Mouse (Mus musculus) stomach, postnatal 0 days (tissue): ENCODE data around the gene Bspry. TPM values are rescaled to one million over a fixed set of nuclear protein-coding genes. Genes with fewer than 3 reads are reported as not detected.

ENCODE experiments used
- ATAC-seq: fragments of 200-750 bp; cut with Nextera tagmentation; 2 replicates; pipeline ENCODE4 v1.8.0; 2017; ENCODE audit not compliant: low FRiP score, low TSS enrichment
- DNase-seq: peaks from one replicate; pipeline ENCODE4 v3.0.0-alpha.2; 2016; ENCODE audit warnings: low spot score
- H3K27ac ChIP-seq: fragments of 300-500 bp; sonication (generic); replicated peaks from 2 replicates; pipeline ENCODE4 v1.5.1; 2014; ENCODE audit warnings: mild to moderate bottlenecking, control low read depth
- H3K27me3 ChIP-seq: fragments of 300-500 bp; sonication (generic); 2 replicates; pipeline ENCODE4 v1.6.1; 2014; ENCODE audit warnings: low read length; ENCODE audit not compliant: control insufficient read depth, insufficient read depth
- H3K36me3 ChIP-seq: fragments of 300-500 bp; sonication (generic); 2 replicates; pipeline ENCODE4 v1.6.1; 2014; ENCODE audit warnings: low read length, mixed read lengths; ENCODE audit not compliant: control insufficient read depth, insufficient read depth
- H3K4me1 ChIP-seq: fragments of 300-500 bp; sonication (generic); replicated peaks from 2 replicates; pipeline ENCODE4 v1.6.1; 2014; ENCODE audit warnings: antibody characterized with exemption; ENCODE audit not compliant: control insufficient read depth, insufficient read depth
- H3K4me2 ChIP-seq: fragments of 300-500 bp; sonication (generic); replicated peaks from 2 replicates; pipeline ENCODE4 v1.6.1; 2014; ENCODE audit warnings: low read depth, mild to moderate bottlenecking, control low read depth, moderate library complexity
- H3K4me3 ChIP-seq: fragments of 300-500 bp; sonication (generic); 2 replicates; pipeline ENCODE4 v1.5.1; 2014; ENCODE audit warnings: low read depth, low read length, control low read depth
- H3K9ac ChIP-seq: fragments of 300-500 bp; sonication (generic); 2 replicates; pipeline ENCODE4 v1.6.1; 2014; ENCODE audit warnings: mild to moderate bottlenecking, low read length, control low read depth, mixed read lengths
- H3K9me3 ChIP-seq: fragments of 300-500 bp; sonication (generic); 2 replicates; pipeline ENCODE4 v1.6.1; 2016; ENCODE audit warnings: low read length; ENCODE audit not compliant: control insufficient read depth
- CTCF ChIP-seq: IDR thresholded peaks from 2 replicates; pipeline ENCODE4 v1.5.1; 2016; ENCODE audit warnings: antibody characterized with exemption, low read depth, mild to moderate bottlenecking, moderate library complexity
- EP300 ChIP-seq: optimal IDR thresholded peaks from 2 replicates; pipeline ENCODE3; 2016; ENCODE audit warnings: antibody characterized with exemption
- WGBS: fragments of 180-500 bp; shearing (Covaris S2); extraction: QIAGEN DNeasy Blood & Tissue Kit; methylation state at CpG from one replicate; pipeline ENCODE4 v1.1.7; 2014; 5-methylcytosine and 5-hydroxymethylcytosine counted together
- polyA plus RNA-seq: library from polyadenylated mRNA; unstranded; fragments of >200 nt; fragmentation: Nextera tagmentation; extraction: Ambion mirVana; gene quantifications from 2 replicates; pipeline ENCODE4 v1.2.1, GENCODE M21; 2015

Bspry gene
- polyA plus RNA-seq, 1 experiment from 2014 or later: 32.5 TPM

- 90% methylated on average over 6 of the region's 6 CpGs for WGBS
- Histone ChIP-seq H3K9ac (no peak overlapping the region), H3K4me1 (no peaks in the 10 kb centered on the region), H3K4me2 (no peak overlapping the region), H3K4me3 (no peak overlapping the region), H3K27ac (no peak overlapping the region), H3K27me3 (no peaks in the 10 kb centered on the region), H3K36me3 (no peaks in the 10 kb centered on the region), H3K9me3 (no peaks in the 10 kb centered on the region)
- ATAC-seq: no peak
- no peak for DNase-seq
- TF ChIP-seq CTCF (no peak), EP300 (no peak)
These were observed 63.9 kb downstream of the Bspry start for GRCm38 (mm10) chr4:62543782-62544181.

DNA sequence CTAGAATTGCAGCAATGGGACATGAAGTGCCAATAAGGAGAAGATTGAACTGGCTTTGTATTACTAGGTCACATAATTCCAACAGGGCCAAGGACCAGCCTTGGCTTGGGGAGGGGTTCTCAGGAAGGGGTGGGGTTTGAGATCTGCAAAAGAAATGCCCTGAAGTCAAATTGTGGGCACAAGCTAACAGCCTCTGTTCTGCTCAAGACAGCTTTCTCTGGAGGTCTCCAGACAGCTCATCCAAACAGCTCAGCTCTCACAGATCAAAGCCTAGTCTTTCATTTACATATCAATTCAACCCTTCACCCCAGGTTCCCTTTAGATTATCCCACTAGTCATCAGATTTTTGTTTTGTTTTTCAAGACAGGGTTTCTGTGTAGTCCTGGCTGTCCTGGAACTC lies 64.9 kb downstream of the Bspry start:
- no peak for DNase-seq
- Histone ChIP-seq H3K4me1 (no peaks in the 10 kb centered on the region), H3K36me3 (no peaks in the 10 kb centered on the region), H3K9me3 (no peaks in the 10 kb centered on the region), H3K4me3 (no peak overlapping the region), H3K27ac (no peak overlapping the region), H3K27me3 (no peaks in the 10 kb centered on the region), H3K9ac (no peak overlapping the region), H3K4me2 (no peak overlapping the region)
- no peak for ATAC-seq
- no peak for TF ChIP-seq EP300
- no peak for TF ChIP-seq CTCF

Other genes with a start within 250 kb of the Bspry start
- 2.9 and 3.2 TPM in 2 replicates for gene Zfp37, start 249.0 kb upstream of the Bspry start, polyA plus RNA-seq
- 32.6 and 35.7 TPM in 2 replicates for gene Slc31a2, start 217.5 kb upstream of the Bspry start, polyA plus RNA-seq
- gene Fkbp15, start 119.5 kb upstream of the Bspry start, polyA plus RNA-seq: 15.0 and 16.2 TPM in 2 replicates
- 51.4 and 55.0 TPM in 2 replicates for gene Slc31a1, start 119.3 kb upstream of the Bspry start, polyA plus RNA-seq
- 83.6 and 91.5 TPM in 2 replicates for gene Cdc26, start 71.4 kb upstream of the Bspry start, polyA plus RNA-seq
- 7.5 and 7.6 TPM in 2 replicates for gene Prpf4, start 71.3 kb upstream of the Bspry start, polyA plus RNA-seq
- 0.23 and 0.24 TPM in 2 replicates for gene Rnf183, start 44.8 kb upstream of the Bspry start, polyA plus RNA-seq
- gene Wdr31, start 9.2 kb upstream of the Bspry start, polyA plus RNA-seq: 2.3 and 2.7 TPM in 2 replicates
- gene Hdhd3, start 23.4 kb downstream of the Bspry start, polyA plus RNA-seq: 23.5 and 26.0 TPM in 2 replicates
- gene Alad, start 39.9 kb downstream of the Bspry start, polyA plus RNA-seq: 161 and 178 TPM in 2 replicates
- 52.4 and 55.5 TPM in 2 replicates for gene Pole3, start 45.0 kb downstream of the Bspry start, polyA plus RNA-seq
- 0.18 and 0.35 TPM in 2 replicates for gene 4933430I17Rik, start 45.3 kb downstream of the Bspry start, polyA plus RNA-seq
- gene Rgs3, start 79.8 kb downstream of the Bspry start, polyA plus RNA-seq: 26.4 and 30.0 TPM in 2 replicates